Mouse (Mus musculus) embryonic fibroblast, embryonic 13.5 days (primary cell): Measurements from ENCODE around the gene Lcmt1. TPM values are rescaled to one million over a fixed set of nuclear protein-coding genes. Genes with fewer than 3 reads are reported as not detected.

Source experiments
- H3K27ac ChIP-seq: 2 replicates; pipeline ENCODE4 v1.5.1; 2012; ENCODE audit warnings: low read length, control low read depth, inconsistent platforms; ENCODE audit not compliant: insufficient read depth
- H3K4me1 ChIP-seq: 2 replicates; pipeline ENCODE4 v1.6.1; 2011; ENCODE audit warnings: low read length; ENCODE audit not compliant: control insufficient read depth, insufficient read depth
- H3K4me3 ChIP-seq: 2 replicates; pipeline ENCODE4 v1.5.1; 2011; ENCODE audit warnings: mild to moderate bottlenecking, control low read depth, low read length; ENCODE audit not compliant: insufficient read depth
- CTCF ChIP-seq: IDR thresholded peaks from 2 replicates; pipeline ENCODE4 v1.5.1; 2011; ENCODE audit warnings: mild to moderate bottlenecking, control low read depth, low read length, moderate library complexity, borderline replicate concordance; ENCODE audit not compliant: insufficient read depth
- POLR2A ChIP-seq: IDR thresholded peaks from 2 replicates; pipeline ENCODE4 v1.6.1; 2011; ENCODE audit warnings: low read depth, mild to moderate bottlenecking, control low read depth, low read length, moderate library complexity
- polyA plus RNA-seq: library from polyadenylated mRNA; stranded (reverse); fragments of >200 nt; gene quantifications from 2 replicates; pipeline ENCODE4 v1.2.4, GENCODE M21; 2011; ENCODE audit warnings: low read depth; ENCODE audit not compliant: missing spikeins, insufficient read length

The Lcmt1 gene
- polyA plus RNA-seq, 1 experiment = 32.0 TPM

- TF ChIP-seq POLR2A (no peak), CTCF (no peak)
- H3K27ac ChIP-seq = peak overlapping the region; percentile 19; the same call in 1 of the 2 replicates
- H3K4me3 ChIP-seq = peak overlapping the region; percentile 99
- peaks cover 17% of the 10 kb centered on the region for H3K4me1 ChIP-seq
Measured at GRCm38 (mm10) chr7:123368187-123368586, 1.4 kb upstream of the Lcmt1 start.

DNA sequence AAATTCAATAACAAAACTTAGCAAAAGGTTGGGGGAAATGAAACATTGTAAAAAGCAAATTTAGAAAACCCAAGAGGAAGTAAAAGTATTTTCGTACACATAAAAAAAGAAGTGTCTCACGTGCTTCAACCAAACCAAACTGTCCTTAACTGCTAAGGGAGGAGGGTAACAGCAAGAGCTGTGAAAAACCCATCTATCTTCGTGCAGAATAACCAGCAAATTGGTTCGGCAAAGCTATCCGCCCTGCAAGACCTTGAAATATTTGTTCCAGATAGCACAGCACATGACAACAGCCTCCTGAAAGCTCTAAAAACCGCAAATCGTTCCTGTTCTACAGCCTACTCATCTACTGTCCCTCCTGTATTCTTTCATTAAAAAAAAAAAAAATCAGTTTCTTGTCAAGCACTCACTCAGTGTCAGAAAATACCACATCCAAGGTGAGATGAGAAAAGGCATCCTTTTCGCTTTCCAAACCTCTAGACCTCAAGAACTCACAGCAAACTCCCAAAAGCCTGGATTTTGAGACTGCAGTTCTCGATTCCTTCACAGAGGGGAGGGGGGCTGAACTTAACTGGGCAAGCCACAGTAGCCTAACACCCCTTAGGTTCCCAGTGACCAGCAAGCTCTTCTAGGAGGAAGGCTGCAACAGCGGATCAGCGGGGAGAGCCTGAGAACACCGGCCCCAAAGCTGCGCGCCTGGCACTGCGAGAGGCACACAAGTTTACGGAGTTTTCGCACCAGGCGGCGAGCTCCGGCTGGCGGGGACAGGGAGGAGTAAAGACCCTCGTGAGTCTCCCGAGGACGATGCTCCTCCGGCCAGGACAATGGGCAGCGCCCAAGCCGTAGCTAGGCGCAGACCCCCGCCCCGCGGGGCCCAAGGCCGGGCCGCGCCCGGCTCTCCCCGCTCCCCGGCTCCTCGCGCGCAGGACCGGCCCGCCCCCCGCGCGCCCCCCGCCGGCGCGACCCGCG lies 522 bp upstream of the Lcmt1 start:
- TF ChIP-seq CTCF = no peak
- TF ChIP-seq POLR2A = no peak
- H3K27ac ChIP-seq = peak overlapping the region; percentile 60
- H3K4me1 ChIP-seq = peaks cover 17% of the 10 kb centered on the region
- H3K4me3 ChIP-seq = peak overlapping the region; percentile 99

DNA sequence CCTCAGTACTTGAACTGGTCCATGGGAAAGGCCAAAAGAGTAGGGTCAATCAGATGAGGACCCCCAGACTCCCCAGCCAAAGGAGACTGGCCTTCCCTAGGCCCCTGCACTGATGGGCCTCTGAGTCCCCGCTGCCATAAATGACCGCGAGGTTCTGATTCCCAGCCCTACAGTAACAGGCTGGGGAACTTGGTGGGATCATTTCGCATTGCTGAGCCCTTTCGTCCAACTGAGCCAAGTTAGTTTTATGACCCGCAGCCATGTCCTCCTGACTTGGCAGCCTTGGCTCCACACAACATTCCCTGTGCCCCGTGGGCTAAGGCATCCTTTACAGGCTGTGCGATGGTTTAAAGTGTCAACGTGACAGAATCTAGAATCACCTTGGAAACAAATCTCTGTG lies 1.1 kb downstream of the Lcmt1 start:
- peak overlapping the region; percentile 64 for H3K4me3 ChIP-seq
- H3K4me1 ChIP-seq = peaks cover 15% of the 10 kb centered on the region
- TF ChIP-seq POLR2A (no peak), CTCF (no peak)
- H3K27ac ChIP-seq = peak overlapping the region; percentile 44; the same call in 1 of the 2 replicates

DNA sequence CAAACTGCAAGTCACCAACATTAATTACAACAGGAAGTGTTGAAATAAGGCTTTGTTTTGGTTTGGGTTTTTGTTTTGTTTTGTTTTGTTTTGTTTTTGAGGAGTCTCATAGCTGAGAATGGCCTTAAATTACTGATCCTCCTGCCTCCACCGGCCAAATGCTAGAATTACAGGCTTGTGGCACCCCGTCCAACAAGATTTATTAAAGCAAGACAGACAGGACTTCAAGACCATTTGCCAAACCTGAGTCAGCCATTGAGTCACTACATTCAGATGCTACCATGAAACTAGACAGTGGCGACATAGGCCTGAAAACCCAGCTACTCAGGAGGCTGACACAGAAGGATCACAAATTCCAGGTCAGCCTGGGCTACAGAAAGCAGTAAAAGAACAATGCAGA lies 1.9 kb downstream of the Lcmt1 start:
- Histone ChIP-seq H3K4me1 (peaks cover 14% of the 10 kb centered on the region), H3K27ac (peak overlapping the region; percentile 50; the same call in 1 of the 2 replicates)
- TF ChIP-seq CTCF (no peak), POLR2A (0 out of 2 replicates have a peak, but pooled peaks have one; percentile 12)

GRCm38 (mm10) chr7:123377443-123378400 lies 8.1 kb downstream of the Lcmt1 start:
- Histone ChIP-seq H3K4me1 (no peaks in the 10 kb centered on the region), H3K4me3 (peak overlapping the region; percentile 67), H3K27ac (no peak overlapping the region)
- TF ChIP-seq CTCF (no peak), POLR2A (peak; percentile 90)

More for the DNA sequence above, 1.9 kb downstream of the Lcmt1 start:
- no peak overlapping the region for H3K4me3 ChIP-seq

GRCm38 (mm10) chr7:123385693-123386407 lies 16.3 kb downstream of the Lcmt1 start:
- no peak overlapping the region for H3K4me3 ChIP-seq
- TF ChIP-seq CTCF (no peak), POLR2A (no peak)
- H3K4me1 ChIP-seq = no peaks in the 10 kb centered on the region
- H3K27ac ChIP-seq = no peak overlapping the region

DNA sequence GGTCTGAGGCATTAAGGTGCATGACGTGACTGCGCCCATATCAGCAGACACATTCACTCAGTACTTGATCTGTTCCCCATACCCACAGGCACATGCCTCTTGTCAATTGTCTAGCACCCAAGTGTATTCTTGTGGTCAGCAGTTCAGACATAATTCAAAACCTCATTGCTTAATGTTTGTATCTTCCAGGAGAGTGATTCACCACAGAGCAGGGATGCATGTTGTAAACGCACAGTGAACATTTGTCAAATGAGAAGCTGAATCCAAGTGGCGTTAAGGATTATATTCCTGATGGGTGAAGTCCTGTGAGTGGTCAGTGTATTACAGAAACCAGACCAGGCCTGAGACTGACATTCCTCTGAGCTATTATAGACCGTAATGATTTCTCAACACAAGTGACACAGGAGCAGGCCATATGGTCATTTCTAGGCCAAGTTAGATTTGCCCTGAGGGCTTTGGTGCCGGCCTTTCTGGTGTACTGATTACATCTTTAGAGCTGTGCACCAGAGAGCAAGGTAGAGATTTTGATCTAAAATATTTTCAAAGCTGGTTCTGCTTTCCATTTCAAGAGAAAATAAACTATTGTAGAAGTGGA lies 20.2 kb downstream of the Lcmt1 start:
- Histone ChIP-seq H3K27ac (no peak overlapping the region), H3K4me1 (no peaks in the 10 kb centered on the region), H3K4me3 (no peak overlapping the region)
- TF ChIP-seq POLR2A (no peak), CTCF (no peak)

GRCm38 (mm10) chr7:123394271-123394670 lies 24.7 kb downstream of the Lcmt1 start:
- no peaks in the 10 kb centered on the region for H3K4me1 ChIP-seq
- H3K27ac ChIP-seq = no peak overlapping the region
- no peak overlapping the region for H3K4me3 ChIP-seq
- no peak for TF ChIP-seq CTCF
- TF ChIP-seq POLR2A = no peak
